Mouse (Mus musculus) forebrain, embryonic 11.5 days (tissue): ENCODE data around the gene C1s1. TPM values are rescaled to one million over a fixed set of nuclear protein-coding genes. Genes with fewer than 3 reads are reported as not detected.
"Not testable (repeated sequence)": the region's sequence is repeated elsewhere in the genome, so short reads cannot be mapped to it uniquely, and the experiment has no call there.

Experiments
- ATAC-seq: fragments of 200-750 bp; cut with Nextera tagmentation; replicated peaks from 2 replicates; pipeline ENCODE4 v1.8.0; 2017; ENCODE audit warnings: moderate TSS enrichment; ENCODE audit not compliant: low FRiP score
- DNase-seq: peaks from one replicate; pipeline ENCODE4 v3.0.0-alpha.2; 2017; ENCODE audit warnings: low spot score
- H3K27ac ChIP-seq: fragments of 300-500 bp; sonication (generic); 2 replicates; pipeline ENCODE4 v1.5.1; 2014; ENCODE audit warnings: low read depth, low read length
- H3K27me3 ChIP-seq: fragments of 300-500 bp; sonication (generic); 2 replicates; pipeline ENCODE4 v1.6.1; 2014; ENCODE audit warnings: mild to moderate bottlenecking, low read length, mixed read lengths; ENCODE audit not compliant: control insufficient read depth, insufficient read depth
- H3K36me3 ChIP-seq: fragments of 300-500 bp; sonication (generic); 2 replicates; pipeline ENCODE4 v1.6.1; 2014; ENCODE audit warnings: mild to moderate bottlenecking, low read length, moderate library complexity, mixed read lengths; ENCODE audit not compliant: control insufficient read depth, insufficient read depth
- H3K4me1 ChIP-seq: fragments of 300-500 bp; sonication (generic); replicated peaks from 2 replicates; pipeline ENCODE4 v1.6.1; 2014; ENCODE audit warnings: low read length, mixed read lengths; ENCODE audit not compliant: control insufficient read depth, insufficient read depth
- H3K4me2 ChIP-seq: fragments of 300-500 bp; sonication (generic); 2 replicates; pipeline ENCODE4 v1.6.1; 2014; ENCODE audit warnings: low read depth, mild to moderate bottlenecking, low read length, moderate library complexity, mixed read lengths; ENCODE audit not compliant: severe bottlenecking
- H3K4me3 ChIP-seq: fragments of 300-500 bp; sonication (generic); 2 replicates; pipeline ENCODE4 v1.5.1; 2014; ENCODE audit warnings: low read depth, low read length
- H3K9ac ChIP-seq: fragments of 300-500 bp; sonication (generic); 2 replicates; pipeline ENCODE4 v1.6.1; 2014; ENCODE audit warnings: low read length
- H3K9me3 ChIP-seq: fragments of 300-500 bp; sonication (generic); 2 replicates; pipeline ENCODE4 v1.6.1; 2016; ENCODE audit warnings: low read length, mixed read lengths; ENCODE audit not compliant: control insufficient read depth
- WGBS: fragments of 180-500 bp; shearing (Covaris S2); extraction: QIAGEN DNeasy Blood & Tissue Kit; methylation state at CpG from one replicate; pipeline ENCODE4 v1.1.7; 2014; 5-methylcytosine and 5-hydroxymethylcytosine counted together
- polyA plus RNA-seq: library from polyadenylated mRNA; unstranded; fragments of >200 nt; fragmentation: Nextera tagmentation; extraction: Ambion mirVana; gene quantifications from 2 replicates; pipeline ENCODE4 v1.2.1, GENCODE M21; 2014

Gene C1s1
- polyA plus RNA-seq, 1 experiment from 2014 or later, result not detected

DNA sequence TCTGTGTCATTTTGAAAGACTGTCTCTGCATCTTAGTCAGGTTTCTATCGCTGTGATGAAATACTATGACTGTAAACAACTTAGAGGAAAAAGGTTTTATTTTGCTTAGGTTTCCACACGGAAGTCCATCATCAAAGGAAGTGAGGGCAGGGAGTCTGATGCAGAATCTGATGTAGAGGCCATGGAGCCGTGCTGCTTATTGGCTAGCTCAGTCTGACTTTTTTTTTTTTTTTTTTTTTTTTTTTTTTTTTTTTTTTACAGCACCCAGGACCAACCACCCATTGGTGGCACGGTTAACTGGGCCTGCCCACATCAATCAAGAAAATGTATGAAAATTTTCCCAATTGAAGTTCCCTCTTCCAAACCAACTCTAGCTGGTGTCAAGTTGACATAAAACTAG lies 53.2 kb downstream of the C1s1 start:
- no peak overlapping the region for H3K4me2 ChIP-seq
- no peak for DNase-seq
- no peaks in the 10 kb centered on the region for H3K27me3 ChIP-seq
- H3K4me3 ChIP-seq, result no peak overlapping the region
- no peaks in the 10 kb centered on the region for H3K4me1 ChIP-seq
- H3K36me3 ChIP-seq, result no peaks in the 10 kb centered on the region
- H3K27ac ChIP-seq, result no peak overlapping the region
- no peaks in the 10 kb centered on the region for H3K9me3 ChIP-seq
- no peak for ATAC-seq
- no peak overlapping the region for H3K9ac ChIP-seq
- 84% methylated on average over 4 of the region's 4 CpGs for WGBS

DNA sequence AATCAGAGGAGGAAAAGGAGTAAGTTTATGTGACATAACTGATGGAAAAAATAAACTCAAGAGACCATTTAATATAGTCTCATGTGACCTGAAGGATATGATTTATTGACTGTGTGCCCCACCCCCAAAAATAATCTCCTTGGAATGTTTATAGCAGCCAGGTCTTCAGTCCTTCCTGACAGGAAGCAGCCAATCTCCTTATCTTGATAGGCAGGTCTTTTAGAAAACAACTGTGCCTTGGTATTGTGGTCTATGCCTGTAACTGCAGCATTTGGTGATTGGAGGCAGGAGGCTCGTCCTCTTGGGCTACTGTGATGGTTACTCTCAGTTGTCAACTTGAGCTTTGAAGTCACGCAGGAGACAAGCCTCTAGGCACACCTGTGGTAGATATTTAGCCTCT lies 54.6 kb downstream of the C1s1 start:
- Histone ChIP-seq H3K36me3 (no peaks in the 10 kb centered on the region), H3K4me3 (no peak overlapping the region), H3K27me3 (no peaks in the 10 kb centered on the region), H3K27ac (no peak overlapping the region), H3K9me3 (no peaks in the 10 kb centered on the region), H3K4me2 (no peak overlapping the region), H3K9ac (no peak overlapping the region), H3K4me1 (no peaks in the 10 kb centered on the region)
- ATAC-seq (no peak), DNase-seq (no peak)
- 70% methylated on average over 2 of the region's 2 CpGs for WGBS

DNA sequence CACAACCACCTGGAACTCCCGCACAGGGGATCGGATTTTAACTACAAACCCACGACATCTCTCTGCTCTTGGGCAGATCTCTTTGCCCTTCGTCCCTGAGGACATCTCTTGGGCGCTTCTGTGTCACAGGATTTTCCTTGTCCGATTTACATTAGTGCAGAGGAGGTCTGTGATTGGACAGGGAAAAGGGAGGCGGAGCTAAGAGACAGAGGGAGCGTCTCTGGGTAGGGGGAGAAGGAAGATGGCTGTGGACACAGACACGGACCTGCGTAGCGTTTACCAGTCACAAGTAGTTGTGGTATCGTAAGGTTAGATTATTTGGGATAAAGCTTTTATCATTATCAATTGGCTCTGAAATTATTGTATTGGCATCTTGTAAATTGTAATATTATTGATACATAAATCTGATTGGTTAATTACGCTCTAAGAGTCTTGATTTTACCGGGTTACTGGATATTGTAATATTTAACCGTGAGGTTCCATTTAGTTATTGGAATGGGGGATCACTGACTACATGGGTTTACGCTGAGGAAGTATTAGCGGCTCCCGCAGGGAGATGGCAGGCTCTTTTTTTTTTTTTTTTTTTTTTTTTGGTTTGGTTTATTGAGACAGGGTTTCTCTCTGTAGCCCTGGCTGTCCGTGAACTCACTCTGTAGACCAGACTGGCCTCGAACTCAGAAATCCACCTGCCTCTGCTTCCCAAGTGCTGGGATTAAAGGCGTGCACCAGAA lies 56.6 kb downstream of the C1s1 start:
- Histone ChIP-seq H3K9ac (no peak overlapping the region), H3K4me1 (no peaks in the 10 kb centered on the region), H3K4me3 (peak overlapping the region; percentile 9), H3K27ac (no peak overlapping the region), H3K27me3 (no peaks in the 10 kb centered on the region), H3K9me3 (no peaks in the 10 kb centered on the region), H3K36me3 (no peaks in the 10 kb centered on the region), H3K4me2 (peak overlapping the region; percentile 38)
- 38% methylated on average over 21 of the region's 21 CpGs for WGBS
- ATAC-seq (peak; percentile 86), DNase-seq (peak; percentile 61)

DNA sequence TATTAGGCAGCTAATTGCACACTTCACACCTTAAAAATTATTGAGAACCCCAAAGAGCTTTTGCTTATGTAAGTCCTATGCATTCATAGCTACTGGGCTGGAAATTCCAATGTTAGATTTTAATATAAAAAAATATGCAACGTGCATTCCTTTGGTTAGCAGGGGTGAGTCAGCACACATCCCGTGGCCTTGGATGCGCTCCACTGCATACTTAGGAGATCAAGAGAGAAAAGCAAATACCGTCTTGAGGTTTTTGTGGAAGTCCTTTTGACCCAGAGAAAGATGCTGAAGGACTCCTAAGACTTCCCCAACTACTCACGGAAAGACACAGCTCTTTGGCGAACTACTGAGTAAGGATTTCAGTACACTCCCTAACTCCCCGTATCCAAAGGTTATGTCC lies 57.3 kb downstream of the C1s1 start:
- H3K9me3 ChIP-seq, result no peaks in the 10 kb centered on the region
- no peak overlapping the region for H3K4me3 ChIP-seq
- ATAC-seq (no peak), DNase-seq (no peak)
- no peak overlapping the region for H3K9ac ChIP-seq
- H3K27ac ChIP-seq, result no peak overlapping the region
- H3K4me2 ChIP-seq, result no peak overlapping the region
- 93% methylated on average over 7 of the region's 7 CpGs for WGBS
- no peaks in the 10 kb centered on the region for H3K4me1 ChIP-seq
- no peaks in the 10 kb centered on the region for H3K36me3 ChIP-seq
- H3K27me3 ChIP-seq, result no peaks in the 10 kb centered on the region

DNA sequence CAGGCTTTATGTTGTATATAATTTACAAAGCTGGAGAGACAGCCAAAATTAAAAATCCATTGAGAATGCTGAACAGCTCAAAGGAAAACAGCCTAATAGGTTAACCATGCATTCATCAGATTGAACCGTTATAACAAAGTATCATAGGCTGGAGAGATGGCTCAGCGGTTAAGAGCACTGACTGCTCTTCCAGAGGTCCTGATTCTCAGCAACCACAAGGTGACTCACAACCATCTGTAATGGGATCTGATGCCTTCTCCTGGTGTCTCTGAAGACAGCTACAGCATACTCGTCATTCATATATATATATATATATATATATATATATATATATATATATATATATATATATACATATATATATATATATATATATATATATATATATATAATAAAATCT lies 58.3 kb downstream of the C1s1 start:
- not testable (repeated sequence) for H3K4me3 ChIP-seq, H3K4me1 ChIP-seq, H3K27me3 ChIP-seq, H3K9ac ChIP-seq, H3K27ac ChIP-seq, ATAC-seq, H3K4me2 ChIP-seq, H3K9me3 ChIP-seq, DNase-seq, H3K36me3 ChIP-seq
- WGBS, result 82% methylated on average over 3 of the region's 3 CpGs

DNA sequence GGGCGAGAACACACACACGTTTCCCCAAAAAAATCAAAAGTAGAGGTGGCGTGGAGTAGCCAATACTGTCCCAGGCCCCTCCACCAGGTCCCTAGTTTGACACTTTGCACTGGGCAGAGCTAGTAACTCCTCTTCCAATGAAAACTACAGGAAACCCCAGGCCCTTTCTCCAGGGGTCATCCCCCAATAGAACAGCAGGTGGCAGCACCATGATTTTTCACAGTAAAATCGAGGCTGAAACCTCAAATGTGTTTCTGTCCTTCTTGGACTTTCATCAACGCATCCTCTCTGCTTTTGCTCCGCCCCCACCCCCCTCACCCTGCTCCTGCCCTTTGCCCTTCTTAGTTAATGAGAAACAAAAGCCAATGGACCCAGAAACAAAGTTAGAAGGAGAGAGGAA lies 60.6 kb downstream of the C1s1 start:
- no peaks in the 10 kb centered on the region for H3K27me3 ChIP-seq
- ATAC-seq (peak; percentile 31; the same call in 1 of the 2 replicates), DNase-seq (peak; percentile 77)
- WGBS, result 25% methylated on average over 6 of the region's 6 CpGs
- H3K4me3 ChIP-seq, result no peak overlapping the region
- H3K36me3 ChIP-seq, result no peaks in the 10 kb centered on the region
- no peak overlapping the region for H3K27ac ChIP-seq
- no peaks in the 10 kb centered on the region for H3K9me3 ChIP-seq
- H3K4me1 ChIP-seq, result no peaks in the 10 kb centered on the region
- H3K9ac ChIP-seq, result no peak overlapping the region
- H3K4me2 ChIP-seq, result no peak overlapping the region

Other genes with a start within 250 kb of the C1s1 start
- not detected in 2 replicates for gene Cd163, start 237.7 kb downstream of the C1s1 start, polyA plus RNA-seq
- gene Pex5, start 127.3 kb downstream of the C1s1 start, polyA plus RNA-seq, result 46.9 and 49.9 TPM in 2 replicates
- 12.8 and 15.2 TPM in 2 replicates for gene Clstn3, start 77.6 kb downstream of the C1s1 start, polyA plus RNA-seq
- gene C1rl, start 49.2 kb downstream of the C1s1 start, polyA plus RNA-seq, result 0.08 and 0.21 TPM in 2 replicates
- gene C1ra, start 30.0 kb downstream of the C1s1 start, polyA plus RNA-seq, result 0.08 and 0.35 TPM in 2 replicates
- not detected in 2 replicates for gene C1rb, start 27.9 kb upstream of the C1s1 start, polyA plus RNA-seq
- gene C1s2, start 93.7 kb upstream of the C1s1 start, polyA plus RNA-seq, result not detected in 2 replicates
- gene Lpcat3, start 120.7 kb upstream of the C1s1 start, polyA plus RNA-seq, result 34.3 and 35.5 TPM in 2 replicates
- gene Emg1, start 169.8 kb upstream of the C1s1 start, polyA plus RNA-seq, result 227 and 228 TPM in 2 replicates
- 376 and 404 TPM in 2 replicates for gene Phb2, start 170.0 kb upstream of the C1s1 start, polyA plus RNA-seq
- gene Ptpn6, start 196.4 kb upstream of the C1s1 start, polyA plus RNA-seq, result 4.8 and 4.9 TPM in 2 replicates
- gene Grcc10, start 199.0 kb upstream of the C1s1 start, polyA plus RNA-seq, result 509 and 514 TPM in 2 replicates
- not detected in 2 replicates for gene Gm45234, start 213.7 kb upstream of the C1s1 start, polyA plus RNA-seq
- 13.9 and 14.4 TPM in 2 replicates for gene Atn1, start 214.2 kb upstream of the C1s1 start, polyA plus RNA-seq
- 5.8 and 6.0 TPM in 2 replicates for gene Eno2, start 227.3 kb upstream of the C1s1 start, polyA plus RNA-seq
- gene Lrrc23, start 237.4 kb upstream of the C1s1 start, polyA plus RNA-seq, result 4.5 and 6.8 TPM in 2 replicates